Mouse (Mus musculus) midbrain, embryonic 11.5 days (tissue): ENCODE measurements around the gene Tm2d3. TPM values are rescaled to one million over a fixed set of nuclear protein-coding genes. Genes with fewer than 3 reads are reported as not detected.

Source experiments
- ATAC-seq: fragments of 200-750 bp; cut with Nextera tagmentation; 2 replicates; pipeline ENCODE4 v1.8.0; 2017; ENCODE audit warnings: moderate TSS enrichment, moderate library complexity; ENCODE audit not compliant: low FRiP score
- DNase-seq: peaks from one replicate; pipeline ENCODE4 v3.0.0; 2015; ENCODE audit warnings: low spot score; ENCODE audit errors: missing footprints
- H3K27ac ChIP-seq: fragments of 300-500 bp; sonication (generic); 2 replicates; pipeline ENCODE4 v1.5.1; 2014; ENCODE audit warnings: low read depth, low read length
- H3K27me3 ChIP-seq: fragments of 300-500 bp; sonication (generic); 2 replicates; pipeline ENCODE4 v1.6.1; 2014; ENCODE audit warnings: mild to moderate bottlenecking, low read length, moderate library complexity, mixed read lengths; ENCODE audit not compliant: control insufficient read depth, insufficient read depth
- H3K36me3 ChIP-seq: fragments of 300-500 bp; sonication (generic); 2 replicates; pipeline ENCODE4 v1.6.1; 2014; ENCODE audit warnings: mild to moderate bottlenecking, low read length, moderate library complexity, mixed read lengths; ENCODE audit not compliant: control insufficient read depth, insufficient read depth
- H3K4me1 ChIP-seq: fragments of 300-500 bp; sonication (generic); 2 replicates; pipeline ENCODE4 v1.6.1; 2014; ENCODE audit warnings: low read length; ENCODE audit not compliant: control insufficient read depth, insufficient read depth
- H3K4me2 ChIP-seq: fragments of 300-500 bp; sonication (generic); 2 replicates; pipeline ENCODE4 v1.6.1; 2014; ENCODE audit warnings: mild to moderate bottlenecking, moderate library complexity
- H3K4me3 ChIP-seq: fragments of 300-500 bp; sonication (generic); 2 replicates; pipeline ENCODE4 v1.5.1; 2014; ENCODE audit warnings: low read depth, low read length
- H3K9ac ChIP-seq: fragments of 300-500 bp; sonication (generic); 2 replicates; pipeline ENCODE4 v1.6.1; 2014; ENCODE audit warnings: low read length
- H3K9me3 ChIP-seq: fragments of 300-500 bp; sonication (generic); 2 replicates; pipeline ENCODE4 v1.6.1; 2016; ENCODE audit warnings: low read length; ENCODE audit not compliant: control insufficient read depth
- WGBS: fragments of 180-500 bp; shearing (Covaris S2); extraction: QIAGEN DNeasy Blood & Tissue Kit; methylation state at CpG from one replicate; pipeline ENCODE4 v1.1.7; 2014; 5-methylcytosine and 5-hydroxymethylcytosine counted together
- polyA plus RNA-seq: library from polyadenylated mRNA; unstranded; fragments of >200 nt; fragmentation: Nextera tagmentation; extraction: Ambion mirVana; gene quantifications from 2 replicates; pipeline ENCODE4 v1.2.1, GENCODE M21; 2014

The Tm2d3 gene
- polyA plus RNA-seq, 1 experiment from 2014 or later, result 68.8 TPM

- no peak for DNase-seq
- no peak overlapping the region for H3K27ac ChIP-seq
- H3K36me3 ChIP-seq, result no peaks in the 10 kb centered on the region; the same call in 1 of the 2 replicates
- no peak overlapping the region for H3K4me2 ChIP-seq
- no peaks in the 10 kb centered on the region for H3K27me3 ChIP-seq
- H3K9ac ChIP-seq, result no peak overlapping the region
- no peak for ATAC-seq
- H3K4me1 ChIP-seq, result no peaks in the 10 kb centered on the region
- 94% methylated on average over 14 of the region's 14 CpGs for WGBS
- no peak overlapping the region for H3K4me3 ChIP-seq
- no peaks in the 10 kb centered on the region for H3K9me3 ChIP-seq
These were observed 27.1 kb upstream of the Tm2d3 start for GRCm38 (mm10) chr7:65663886-65664285.

DNA sequence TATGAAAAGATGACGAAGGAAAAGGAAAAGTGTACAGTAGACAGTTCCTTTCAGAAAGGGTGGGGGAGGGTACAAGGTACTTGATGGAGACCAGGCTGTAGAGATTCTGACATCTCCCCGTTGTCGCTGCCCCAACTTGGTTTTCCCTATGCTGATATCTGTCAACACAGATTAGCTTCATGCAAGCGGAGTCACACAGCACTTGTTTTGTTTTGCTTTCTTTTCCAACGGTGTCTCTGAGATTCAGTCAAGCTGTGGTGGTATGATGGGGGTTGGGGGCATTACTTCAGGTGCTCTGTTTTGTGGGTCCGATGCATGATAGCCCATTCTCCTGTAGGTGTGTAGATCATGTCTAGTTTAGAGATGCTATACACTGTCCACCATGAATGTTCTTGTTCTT is 23.5 kb upstream of the Tm2d3 start:
- ATAC-seq, result no peak
- no peaks in the 10 kb centered on the region for H3K4me1 ChIP-seq
- 91% methylated on average over 6 of the region's 6 CpGs for WGBS
- H3K9ac ChIP-seq, result no peak overlapping the region
- H3K36me3 ChIP-seq, result no peaks in the 10 kb centered on the region
- H3K27ac ChIP-seq, result no peak overlapping the region
- no peak overlapping the region for H3K4me2 ChIP-seq
- no peak overlapping the region for H3K4me3 ChIP-seq
- H3K9me3 ChIP-seq, result no peaks in the 10 kb centered on the region
- DNase-seq, result peak; percentile 73
- H3K27me3 ChIP-seq, result no peaks in the 10 kb centered on the region

DNA sequence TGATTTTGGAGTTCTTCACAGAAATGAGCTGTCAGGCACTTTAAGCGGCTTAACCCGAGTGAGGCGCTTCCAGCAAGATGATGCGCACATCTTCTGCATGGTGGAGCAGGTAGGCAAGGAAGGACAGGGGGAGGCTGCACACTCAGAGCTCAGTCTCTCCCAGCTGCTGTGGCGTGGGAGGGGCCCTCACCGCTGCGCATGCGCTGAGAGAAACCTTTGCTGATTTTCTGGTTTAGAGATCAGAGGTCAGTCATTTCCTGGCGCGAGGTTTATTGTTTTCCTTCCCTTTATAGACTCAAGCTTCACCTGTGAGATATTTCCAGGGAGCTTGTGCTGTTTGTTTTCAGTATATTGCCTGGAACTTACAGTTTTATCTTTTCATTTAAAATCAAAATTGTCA is 12.9 kb upstream of the Tm2d3 start:
- Histone ChIP-seq H3K36me3 (no peaks in the 10 kb centered on the region), H3K4me3 (no peak overlapping the region), H3K4me1 (no peaks in the 10 kb centered on the region), H3K9ac (no peak overlapping the region), H3K9me3 (no peaks in the 10 kb centered on the region), H3K27me3 (no peaks in the 10 kb centered on the region), H3K4me2 (no peak overlapping the region), H3K27ac (no peak overlapping the region)
- 72% methylated on average over 10 of the region's 10 CpGs for WGBS
- ATAC-seq (no peak), DNase-seq (no peak)

- H3K4me3 ChIP-seq, result no peak overlapping the region
- no peak overlapping the region for H3K9ac ChIP-seq
- DNase-seq, result no peak
- no peaks in the 10 kb centered on the region for H3K27me3 ChIP-seq
- H3K27ac ChIP-seq, result no peak overlapping the region
- no peaks in the 10 kb centered on the region for H3K4me1 ChIP-seq
- no peaks in the 10 kb centered on the region for H3K36me3 ChIP-seq
- ATAC-seq, result no peak
- no peaks in the 10 kb centered on the region for H3K9me3 ChIP-seq
- WGBS, result 73% methylated on average over 7 of the region's 7 CpGs
- H3K4me2 ChIP-seq, result no peak overlapping the region
These were observed 11.9 kb upstream of the Tm2d3 start for GRCm38 (mm10) chr7:65678900-65679595.

DNA sequence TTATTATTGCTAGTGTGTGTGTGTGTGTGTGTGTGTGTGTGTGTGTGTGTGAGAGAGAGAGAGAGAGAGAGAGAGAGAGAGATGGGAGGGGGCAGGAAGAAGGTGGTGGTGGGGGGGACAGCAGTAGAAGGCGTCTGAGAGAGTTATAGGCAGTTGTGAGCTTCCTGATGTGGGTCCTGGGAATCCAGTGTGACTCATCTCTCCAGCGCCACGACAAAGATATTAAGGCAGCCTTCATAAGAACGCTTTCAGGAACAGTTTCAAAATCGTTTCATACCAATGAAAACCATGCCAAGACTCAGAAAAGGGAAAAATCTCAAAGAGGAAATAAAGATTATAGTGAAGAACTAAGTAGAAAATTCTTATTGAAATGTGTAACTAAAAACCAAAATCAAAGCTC is 9.8 kb upstream of the Tm2d3 start:
- H3K27me3 ChIP-seq, result no peaks in the 10 kb centered on the region
- ATAC-seq (no peak), DNase-seq (no peak)
- no peak overlapping the region for H3K4me3 ChIP-seq
- 83% methylated on average over 5 of the region's 5 CpGs for WGBS
- H3K4me2 ChIP-seq, result no peak overlapping the region
- H3K4me1 ChIP-seq, result no peaks in the 10 kb centered on the region
- H3K9ac ChIP-seq, result no peak overlapping the region
- H3K9me3 ChIP-seq, result no peaks in the 10 kb centered on the region
- no peaks in the 10 kb centered on the region for H3K36me3 ChIP-seq
- no peak overlapping the region for H3K27ac ChIP-seq

GRCm38 (mm10) chr7:65684256-65684835 is 6.6 kb upstream of the Tm2d3 start:
- H3K4me2 ChIP-seq, result no peak overlapping the region
- no peak for ATAC-seq
- no peak for DNase-seq
- H3K27me3 ChIP-seq, result no peaks in the 10 kb centered on the region
- no peak overlapping the region for H3K4me3 ChIP-seq
- no peak overlapping the region for H3K27ac ChIP-seq
- no peaks in the 10 kb centered on the region for H3K36me3 ChIP-seq
- H3K9ac ChIP-seq, result no peak overlapping the region
- H3K9me3 ChIP-seq, result no peaks in the 10 kb centered on the region
- no peaks in the 10 kb centered on the region for H3K4me1 ChIP-seq
- WGBS, result 61% methylated on average over 7 of the region's 7 CpGs

DNA sequence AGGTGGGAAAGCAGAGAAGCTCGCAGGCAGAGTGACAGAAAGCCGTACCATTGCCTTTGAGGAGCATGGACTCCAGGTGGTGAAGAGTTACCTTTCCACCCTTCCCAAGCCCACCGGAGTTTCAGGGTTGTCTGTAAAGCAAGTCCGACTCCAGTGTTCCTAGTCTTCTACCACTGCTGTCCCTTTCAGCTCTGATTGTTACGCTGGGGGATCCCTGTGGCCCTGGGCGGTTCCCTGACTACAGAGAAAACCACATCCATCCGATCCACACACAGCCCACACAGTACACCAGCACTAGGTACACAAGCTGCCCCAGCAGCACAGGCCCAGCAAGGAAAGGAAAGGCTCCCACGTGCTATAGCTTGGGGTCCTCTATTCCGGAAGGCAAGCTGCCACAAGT is 4.3 kb upstream of the Tm2d3 start:
- ATAC-seq (no peak), DNase-seq (no peak)
- WGBS, result 84% methylated on average over 9 of the region's 9 CpGs
- no peak overlapping the region for H3K4me2 ChIP-seq
- H3K4me3 ChIP-seq, result no peak overlapping the region
- H3K27ac ChIP-seq, result no peak overlapping the region
- H3K9ac ChIP-seq, result no peak overlapping the region
- no peaks in the 10 kb centered on the region for H3K36me3 ChIP-seq
- no peaks in the 10 kb centered on the region for H3K9me3 ChIP-seq
- H3K4me1 ChIP-seq, result no peaks in the 10 kb centered on the region
- H3K27me3 ChIP-seq, result no peaks in the 10 kb centered on the region

DNA sequence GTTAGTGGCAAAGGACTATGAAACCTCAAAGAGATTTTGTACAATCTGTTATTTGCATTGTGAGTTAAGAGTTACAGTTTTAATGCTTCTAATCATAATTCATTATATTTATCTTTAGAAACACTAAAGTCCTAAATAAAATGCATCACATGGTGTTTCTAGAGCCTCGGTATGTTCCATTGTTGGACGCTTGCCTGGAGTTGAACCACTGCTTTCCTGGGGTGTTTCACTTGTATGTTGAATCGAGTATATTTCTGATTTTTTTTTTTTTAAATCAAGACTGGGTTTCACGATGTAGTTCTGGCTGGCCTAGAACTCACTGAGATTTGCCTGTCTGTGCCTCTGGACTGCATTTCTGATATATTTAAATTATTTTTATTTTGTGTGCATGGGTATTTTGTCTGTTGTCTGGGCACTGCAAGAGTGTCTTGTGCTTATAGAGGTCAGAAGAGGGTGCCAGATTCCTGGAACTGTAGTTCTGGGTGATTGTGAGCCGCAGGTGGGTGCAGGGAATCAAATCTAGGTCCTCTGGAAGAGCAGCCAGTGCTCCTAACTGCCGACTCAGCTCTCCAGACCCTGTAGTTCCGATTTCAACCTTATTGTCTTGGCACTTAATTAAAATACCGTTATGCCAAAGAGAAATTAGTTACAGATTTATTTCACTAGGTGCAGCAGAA is 1.1 kb downstream of the Tm2d3 start:
- H3K9ac ChIP-seq, result no peak overlapping the region
- no peaks in the 10 kb centered on the region for H3K36me3 ChIP-seq
- 84% methylated on average over 8 of the region's 8 CpGs for WGBS
- peaks cover 10% of the 10 kb centered on the region for H3K4me1 ChIP-seq
- no peak for ATAC-seq
- no peak overlapping the region for H3K27ac ChIP-seq
- no peaks in the 10 kb centered on the region for H3K27me3 ChIP-seq
- no peak for DNase-seq
- no peaks in the 10 kb centered on the region for H3K9me3 ChIP-seq
- H3K4me2 ChIP-seq, result no peak overlapping the region
- H3K4me3 ChIP-seq, result no peak overlapping the region

DNA sequence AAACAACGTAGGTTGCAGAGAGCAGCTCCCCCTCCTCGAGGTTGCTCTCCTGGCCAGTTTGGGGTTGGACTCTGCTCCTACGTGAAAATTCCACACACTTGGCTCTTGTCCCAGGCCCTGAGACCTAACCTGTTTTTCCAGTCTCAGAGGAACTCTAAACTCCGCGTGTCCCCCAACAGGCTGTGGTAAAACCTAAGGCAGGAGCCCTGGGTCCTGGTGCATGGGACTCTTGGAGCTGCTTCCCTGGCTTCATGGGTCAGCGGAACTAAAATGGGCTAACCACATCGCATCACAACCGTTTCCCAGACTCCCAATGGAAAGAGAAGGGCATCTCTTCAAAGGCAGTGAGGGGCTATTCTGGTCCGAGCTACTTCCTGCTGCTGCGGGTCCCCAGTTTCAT is 1.9 kb downstream of the Tm2d3 start:
- H3K4me1 ChIP-seq, result peaks cover 10% of the 10 kb centered on the region
- peak overlapping the region; percentile 86 for H3K4me3 ChIP-seq
- 4% methylated on average over 10 of the region's 10 CpGs for WGBS
- H3K9ac ChIP-seq, result peak overlapping the region; percentile 87
- peaks cover 3% of the 10 kb centered on the region; the same call in 1 of the 2 replicates for H3K36me3 ChIP-seq
- H3K9me3 ChIP-seq, result no peaks in the 10 kb centered on the region
- ATAC-seq, result peak; percentile 77
- H3K27ac ChIP-seq, result no peak overlapping the region; the same call in 1 of the 2 replicates
- H3K4me2 ChIP-seq, result peak overlapping the region; percentile 74
- no peaks in the 10 kb centered on the region for H3K27me3 ChIP-seq
- no peak for DNase-seq
